Mouse (Mus musculus): Measurements from ENCODE around the gene Tmem174. TPM values are rescaled to one million over a fixed set of nuclear protein-coding genes. Genes with fewer than 3 reads are reported as not detected.

Tmem174 gene
- polyA plus RNA-seq, 1 experiment from 2014 or later: not detected

DNA sequence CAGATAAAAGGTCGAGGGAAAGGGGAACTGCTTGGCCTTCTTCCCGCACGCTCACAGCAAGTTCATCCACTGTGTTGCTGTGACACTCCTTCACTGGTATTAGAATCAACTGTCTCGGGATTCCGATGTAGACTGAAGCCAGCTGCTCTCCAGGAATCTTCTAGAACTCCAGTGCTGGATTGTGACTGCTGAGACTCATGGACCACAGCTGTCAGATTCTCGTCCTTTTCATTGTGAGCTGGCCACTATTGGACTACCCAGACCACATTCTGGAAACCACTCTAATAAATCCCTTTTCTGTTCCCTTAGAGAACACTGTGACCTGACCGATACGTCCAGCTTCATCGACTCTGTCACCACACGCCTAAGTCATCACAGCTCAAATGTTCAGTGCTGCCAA is 28.0 kb upstream of the Tmem174 start:
- WGBS: 90% methylated on average over 10 of the region's 10 CpGs
- Histone ChIP-seq H3K4me2 (no peak overlapping the region), H3K27ac (ENCODE audit: low read depth, low read length) (no peak overlapping the region), H3K36me3 (ENCODE audit: control insufficient read depth, insufficient read depth, low read length) (no peaks in the 10 kb centered on the region), H3K4me3 (ENCODE audit: low read depth, low read length) (no peak overlapping the region), H3K9me3 (ENCODE audit: control insufficient read depth, low read length) (no peaks in the 10 kb centered on the region), H3K27me3 (ENCODE audit: control insufficient read depth, insufficient read depth, low read length) (no peaks in the 10 kb centered on the region), H3K9ac (ENCODE audit: low read length) (no peak overlapping the region), H3K4me1 (ENCODE audit: control insufficient read depth, insufficient read depth, low read length) (no peaks in the 10 kb centered on the region)
- no peak for DNase-seq (ENCODE audit: low spot score, missing footprints)
- ATAC-seq (ENCODE audit: low FRiP score): no peak

DNA sequence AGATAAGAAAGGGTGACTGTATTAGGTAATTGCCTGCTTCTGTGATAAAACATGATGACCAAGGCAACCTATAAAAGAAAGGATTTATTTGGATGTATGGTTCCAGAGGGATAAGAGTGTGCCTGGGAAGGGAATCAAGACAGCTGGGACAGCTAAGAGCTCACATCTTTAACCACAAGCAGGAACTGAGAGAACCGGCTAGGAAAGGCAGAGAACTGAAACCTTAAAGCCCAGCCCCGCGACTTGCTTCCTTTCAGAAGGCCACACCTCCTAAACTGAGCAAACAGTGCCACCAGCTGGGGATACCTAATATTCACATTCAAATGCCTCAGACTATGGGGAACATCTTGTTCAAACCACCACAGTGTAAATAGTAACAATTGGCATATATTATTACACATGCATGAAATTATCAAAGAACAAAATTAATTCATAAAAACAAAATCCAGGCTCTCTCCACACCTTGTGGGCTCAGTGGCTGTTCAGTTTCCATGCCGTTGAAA is 25.0 kb upstream of the Tmem174 start:
- H3K27ac ChIP-seq (ENCODE audit: low read depth, low read length): no peak overlapping the region
- 87% methylated on average over 4 of the region's 4 CpGs for WGBS
- no peak overlapping the region for H3K4me2 ChIP-seq
- H3K9me3 ChIP-seq (ENCODE audit: control insufficient read depth, low read length): no peaks in the 10 kb centered on the region
- no peaks in the 10 kb centered on the region for H3K4me1 ChIP-seq (ENCODE audit: control insufficient read depth, insufficient read depth, low read length)
- ATAC-seq (ENCODE audit: low FRiP score) (no peak), DNase-seq (ENCODE audit: low spot score, missing footprints) (no peak)
- no peaks in the 10 kb centered on the region for H3K27me3 ChIP-seq (ENCODE audit: control insufficient read depth, insufficient read depth, low read length)
- H3K36me3 ChIP-seq (ENCODE audit: control insufficient read depth, insufficient read depth, low read length): no peaks in the 10 kb centered on the region
- no peak overlapping the region for H3K9ac ChIP-seq (ENCODE audit: low read length)
- H3K4me3 ChIP-seq (ENCODE audit: low read depth, low read length): no peak overlapping the region

GRCm38 (mm10) chr13:98656034-98656471 is 18.8 kb upstream of the Tmem174 start:
- Histone ChIP-seq H3K9ac (ENCODE audit: low read length) (no peak overlapping the region), H3K4me2 (no peak overlapping the region), H3K27ac (ENCODE audit: low read depth, low read length) (no peak overlapping the region), H3K4me1 (ENCODE audit: control insufficient read depth, insufficient read depth, low read length) (no peaks in the 10 kb centered on the region), H3K27me3 (ENCODE audit: control insufficient read depth, insufficient read depth, low read length) (no peaks in the 10 kb centered on the region), H3K9me3 (ENCODE audit: control insufficient read depth, low read length) (no peaks in the 10 kb centered on the region), H3K36me3 (ENCODE audit: control insufficient read depth, insufficient read depth, low read length) (no peaks in the 10 kb centered on the region), H3K4me3 (ENCODE audit: low read depth, low read length) (no peak overlapping the region)
- DNase-seq (ENCODE audit: low spot score, missing footprints) (no peak), ATAC-seq (ENCODE audit: low FRiP score) (no peak)
- WGBS: 80% methylated on average over 16 of the region's 16 CpGs

GRCm38 (mm10) chr13:98655346-98655745 is 18.1 kb upstream of the Tmem174 start:
- H3K9ac ChIP-seq (ENCODE audit: low read length): no peak overlapping the region
- no peaks in the 10 kb centered on the region for H3K9me3 ChIP-seq (ENCODE audit: control insufficient read depth, low read length)
- no peak for ATAC-seq (ENCODE audit: low FRiP score)
- WGBS: 90% methylated on average over 4 of the region's 4 CpGs
- H3K27ac ChIP-seq (ENCODE audit: low read depth, low read length): no peak overlapping the region
- no peak overlapping the region for H3K4me3 ChIP-seq (ENCODE audit: low read depth, low read length)
- no peaks in the 10 kb centered on the region for H3K27me3 ChIP-seq (ENCODE audit: control insufficient read depth, insufficient read depth, low read length)
- no peak overlapping the region for H3K4me2 ChIP-seq
- no peak for DNase-seq (ENCODE audit: low spot score, missing footprints)
- H3K4me1 ChIP-seq (ENCODE audit: control insufficient read depth, insufficient read depth, low read length): no peaks in the 10 kb centered on the region
- H3K36me3 ChIP-seq (ENCODE audit: control insufficient read depth, insufficient read depth, low read length): no peaks in the 10 kb centered on the region

GRCm38 (mm10) chr13:98654129-98654939 is 17.1 kb upstream of the Tmem174 start:
- no peak for DNase-seq (ENCODE audit: low spot score, missing footprints)
- no peak overlapping the region for H3K9ac ChIP-seq (ENCODE audit: low read length)

GRCm38 (mm10) chr13:98652194-98652593 is 15.0 kb upstream of the Tmem174 start:
- Histone ChIP-seq H3K9me3 (ENCODE audit: control insufficient read depth, low read length) (no peaks in the 10 kb centered on the region), H3K4me3 (ENCODE audit: low read depth, low read length) (no peak overlapping the region), H3K4me1 (ENCODE audit: control insufficient read depth, insufficient read depth, low read length) (no peaks in the 10 kb centered on the region), H3K27me3 (ENCODE audit: control insufficient read depth, insufficient read depth, low read length) (no peaks in the 10 kb centered on the region), H3K4me2 (no peak overlapping the region), H3K36me3 (ENCODE audit: control insufficient read depth, insufficient read depth, low read length) (no peaks in the 10 kb centered on the region), H3K9ac (ENCODE audit: low read length) (no peak overlapping the region), H3K27ac (ENCODE audit: low read depth, low read length) (no peak overlapping the region)
- WGBS: 89% methylated on average over 2 of the region's 2 CpGs
- DNase-seq (ENCODE audit: low spot score, missing footprints) (no peak), ATAC-seq (ENCODE audit: low FRiP score) (no peak)

More at GRCm38 (mm10) chr13:98654129-98654939, 17.1 kb upstream of the Tmem174 start:
- Histone ChIP-seq H3K27me3 (ENCODE audit: control insufficient read depth, insufficient read depth, low read length) (no peaks in the 10 kb centered on the region), H3K27ac (ENCODE audit: low read depth, low read length) (no peak overlapping the region), H3K4me3 (ENCODE audit: low read depth, low read length) (no peak overlapping the region), H3K4me1 (ENCODE audit: control insufficient read depth, insufficient read depth, low read length) (no peaks in the 10 kb centered on the region), H3K4me2 (no peak overlapping the region), H3K9me3 (ENCODE audit: control insufficient read depth, low read length) (no peaks in the 10 kb centered on the region), H3K36me3 (ENCODE audit: control insufficient read depth, insufficient read depth, low read length) (no peaks in the 10 kb centered on the region)
- no peak for ATAC-seq (ENCODE audit: low FRiP score)
- 82% methylated on average over 10 of the region's 10 CpGs for WGBS

- Histone ChIP-seq H3K4me1 (ENCODE audit: control insufficient read depth, insufficient read depth, low read length) (no peaks in the 10 kb centered on the region), H3K9ac (ENCODE audit: low read length) (no peak overlapping the region), H3K36me3 (ENCODE audit: control insufficient read depth, insufficient read depth, low read length) (no peaks in the 10 kb centered on the region), H3K4me2 (no peak overlapping the region), H3K9me3 (ENCODE audit: control insufficient read depth, low read length) (no peaks in the 10 kb centered on the region), H3K27ac (ENCODE audit: low read depth, low read length) (no peak overlapping the region), H3K4me3 (ENCODE audit: low read depth, low read length) (no peak overlapping the region), H3K27me3 (ENCODE audit: control insufficient read depth, insufficient read depth, low read length) (no peaks in the 10 kb centered on the region)
- 74% methylated on average over 17 of the region's 17 CpGs for WGBS
- ATAC-seq (ENCODE audit: low FRiP score) (no peak), DNase-seq (ENCODE audit: low spot score, missing footprints) (no peak)
Measured at GRCm38 (mm10) chr13:98651228-98651977, 14.2 kb upstream of the Tmem174 start.

DNA sequence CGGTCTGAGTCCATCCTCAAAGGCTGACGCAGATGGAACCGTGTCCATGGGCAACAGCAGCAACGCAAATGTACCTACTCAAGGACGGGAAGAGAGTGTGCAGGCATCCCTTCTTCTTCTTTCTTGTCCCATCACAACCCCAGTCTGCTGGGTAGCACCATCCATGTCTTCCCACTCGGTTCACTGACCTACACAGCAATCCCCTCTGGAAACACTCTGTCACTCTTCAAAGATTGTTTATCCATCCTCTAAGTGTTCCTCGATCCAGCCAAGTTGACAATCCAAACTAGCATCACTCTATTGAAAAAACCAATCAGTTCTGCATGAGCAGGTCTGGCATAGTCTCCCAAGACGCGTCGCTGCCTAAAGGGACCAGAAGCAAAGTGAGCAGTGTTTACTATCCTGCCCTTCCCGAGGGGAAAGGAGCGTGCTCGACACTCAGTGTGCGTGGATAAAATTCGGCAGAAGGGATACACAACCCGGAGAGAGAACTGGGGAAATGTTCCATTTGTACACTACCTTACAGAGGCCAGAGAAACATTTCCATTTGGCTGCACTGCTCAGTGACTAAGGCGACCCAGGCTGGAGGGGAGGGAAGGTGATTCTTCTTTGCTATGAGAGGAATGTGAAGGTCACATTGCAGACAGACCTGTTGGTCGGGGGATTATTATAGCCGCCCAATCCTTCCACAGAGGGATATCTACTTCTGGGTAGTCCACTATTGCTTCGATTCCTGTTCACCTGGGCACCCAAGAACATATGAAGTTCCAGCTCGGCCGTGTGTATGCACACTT is 10.8 kb upstream of the Tmem174 start:
- Histone ChIP-seq H3K4me1 (ENCODE audit: control insufficient read depth, insufficient read depth, low read length) (no peaks in the 10 kb centered on the region), H3K27ac (ENCODE audit: low read depth, low read length) (no peak overlapping the region), H3K9me3 (ENCODE audit: control insufficient read depth, low read length) (no peaks in the 10 kb centered on the region), H3K9ac (ENCODE audit: low read length) (no peak overlapping the region), H3K36me3 (ENCODE audit: control insufficient read depth, insufficient read depth, low read length) (no peaks in the 10 kb centered on the region), H3K27me3 (ENCODE audit: control insufficient read depth, insufficient read depth, low read length) (no peaks in the 10 kb centered on the region), H3K4me3 (ENCODE audit: low read depth, low read length) (no peak overlapping the region), H3K4me2 (no peak overlapping the region)
- 90% methylated on average over 22 of the region's 22 CpGs for WGBS
- DNase-seq (ENCODE audit: low spot score, missing footprints) (no peak), ATAC-seq (ENCODE audit: low FRiP score) (no peak)

All from midbrain, embryonic 11.5 days (tissue).